ENCODE assay signal across 22 mouse cellular contexts in the genomic region with DNA sequence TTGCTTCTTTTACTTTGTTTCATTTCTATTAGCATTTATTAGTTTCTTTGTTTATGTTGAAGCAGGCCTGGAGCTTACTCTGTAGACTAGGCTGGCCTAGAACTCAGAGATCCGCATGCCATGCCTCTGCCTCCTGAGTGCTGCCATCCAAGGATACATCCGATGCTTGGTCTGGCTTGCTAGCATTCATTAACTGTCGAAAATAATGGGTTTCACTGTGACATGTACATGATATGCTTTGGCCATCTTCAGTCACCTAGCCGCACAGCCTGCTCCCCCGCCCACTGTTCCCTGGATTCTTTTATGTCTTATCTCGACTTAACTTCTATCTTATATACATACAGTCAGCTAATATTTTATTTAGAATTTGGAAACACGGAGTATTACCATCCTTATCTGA.
"Had no signal": no experiment of that assay in that cellular context is flagged by ENCODE, and none has a peak within 500 bp of the region (broad histone marks: within the 10 kb centered on the region; RNA-seq: fewer than 3 reads in every experiment).

No protein-coding gene starts in this region.

- H3K4me3 ChIP-seq: heart, adult 2 months; heart, embryonic 12.5 days; hindbrain, embryonic 13.5 days; hindbrain, embryonic 15.5 days; kidney, embryonic 15.5 days; layer of hippocampus, adult 2 months; left cerebral cortex, adult 2 months; limb, embryonic 12.5 days; liver, embryonic 12.5 days had no signal

- H3K9ac ChIP-seq: heart, embryonic 12.5 days; hindbrain, embryonic 13.5 days; hindbrain, embryonic 15.5 days; kidney, embryonic 15.5 days; limb, embryonic 12.5 days; liver, embryonic 12.5 days had no signal

- H3K27me3 ChIP-seq: heart, embryonic 12.5 days; hindbrain, embryonic 13.5 days; hindbrain, embryonic 15.5 days; kidney, embryonic 15.5 days; limb, embryonic 12.5 days; liver, embryonic 12.5 days had no signal

- H3K4me1 ChIP-seq: hindbrain, embryonic 13.5 days; hindbrain, embryonic 15.5 days; limb, embryonic 12.5 days; liver, embryonic 12.5 days had no signal

- H3K9me3 ChIP-seq: heart, embryonic 12.5 days; hindbrain, embryonic 13.5 days; hindbrain, embryonic 15.5 days; kidney, embryonic 15.5 days; limb, embryonic 12.5 days; liver, embryonic 12.5 days had no signal

- H3K27ac ChIP-seq: heart, adult 2 months; hindbrain, embryonic 13.5 days; hindbrain, embryonic 15.5 days; hindbrain, postnatal 0 days; kidney, embryonic 15.5 days; kidney, postnatal 0 days; layer of hippocampus, adult 2 months; left cerebral cortex, adult 2 months; limb, embryonic 12.5 days; liver, embryonic 12.5 days had no signal

- DNase-seq: gastrocnemius, postnatal 14 days; gastrocnemius, postnatal 36 days; heart, adult 2 months; heart, postnatal 14 days; heart, postnatal 36 days; kidney, adult 11 months; kidney, adult 2 months; kidney, adult 9 months; kidney, postnatal 14 days; kidney, postnatal 36 days had no signal

- H3K4me2 ChIP-seq: heart, embryonic 12.5 days; hindbrain, embryonic 13.5 days; hindbrain, embryonic 15.5 days; kidney, embryonic 15.5 days; limb, embryonic 12.5 days; liver, embryonic 12.5 days had no signal

- H3K36me3 ChIP-seq: heart, embryonic 12.5 days; hindbrain, embryonic 13.5 days; hindbrain, embryonic 15.5 days; kidney, embryonic 15.5 days; limb, embryonic 12.5 days; liver, embryonic 12.5 days had no signal

- ATAC-seq: forebrain, embryonic 16.5 days; hindbrain, postnatal 0 days; intestine, embryonic 16.5 days; liver, embryonic 12.5 days had no signal
